Mouse (Mus musculus) kidney, adult 2 months (tissue): Measurements from ENCODE around the gene Car2.

ENCODE experiments used
- CTCF ChIP-seq: fragments of 200-500 bp; conservative IDR thresholded peaks from 2 replicates; pipeline ENCODE4 v1.5.1; 2011; ENCODE audit warnings: low read depth, mild to moderate bottlenecking, control low read depth, low read length, moderate library complexity, mixed read lengths; ENCODE audit not compliant: insufficient read depth, insufficient read length
- POLR2A ChIP-seq: fragments of 200-500 bp; IDR thresholded peaks from one replicate; pipeline ENCODE4 v1.6.1; 2011; ENCODE audit warnings: low read depth, low read length, control low read depth

DNA sequence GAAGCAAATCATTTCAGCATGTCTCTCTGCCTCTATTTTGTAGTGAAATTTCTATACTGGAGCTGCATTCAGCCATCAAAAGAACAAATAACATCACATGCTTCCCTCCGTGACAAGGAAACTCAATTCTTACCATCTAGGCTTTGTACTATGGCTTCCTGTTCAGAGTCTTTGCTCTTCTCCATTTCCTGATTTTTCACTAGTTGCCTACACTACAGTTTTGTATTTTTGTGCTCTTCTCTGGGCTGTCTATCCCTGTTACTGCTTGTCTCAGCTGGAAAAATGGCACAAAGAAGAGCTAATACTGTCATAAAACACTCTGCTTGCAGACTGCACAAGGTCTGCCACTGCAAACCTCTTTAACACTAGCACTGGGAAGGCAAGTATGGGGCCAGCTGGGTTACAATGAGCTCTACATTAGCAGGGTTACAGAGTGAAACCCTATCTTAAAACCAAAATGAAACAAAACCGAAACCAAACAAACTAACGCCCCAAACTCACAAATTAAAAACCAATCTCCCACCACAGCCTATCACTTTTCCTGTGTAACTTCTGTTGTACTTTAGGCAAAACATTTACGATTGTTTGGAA is 26.0 kb downstream of the Car2 start:
- TF ChIP-seq CTCF (no peak), POLR2A (no peak)
